Mouse (Mus musculus) bone marrow, adult 2 months (tissue): Measurements from ENCODE around the gene Sh3bgrl2.

Experiments used
- CTCF ChIP-seq: fragments of 200-500 bp; IDR thresholded peaks from 2 replicates; pipeline ENCODE4 v1.5.1; 2011; ENCODE audit warnings: low read length, control low read depth; ENCODE audit not compliant: control insufficient read depth, insufficient read depth
- POLR2A ChIP-seq: fragments of 200-500 bp; IDR thresholded peaks from 2 replicates; pipeline ENCODE4 v1.6.1; 2011; ENCODE audit warnings: low read depth, mild to moderate bottlenecking, control low read depth, low read length, borderline replicate concordance; ENCODE audit not compliant: control insufficient read depth

GRCm38 (mm10) chr9:83527341-83528060 is 20.6 kb upstream of the Sh3bgrl2 start:
- TF ChIP-seq CTCF (no peak), POLR2A (no peak)
